Mouse (Mus musculus): ENCODE data around the gene Rap1gap.

GRCm38 (mm10) chr4:137671711-137672500, 7.4 kb downstream of the Rap1gap start:
- TF ChIP-seq POLR2A (IDR thresholded peaks at IDR 0.05; ENCODE audit: insufficient read depth, low read length) (no peak), CTCF (IDR thresholded peaks at IDR 0.05; ENCODE audit: low read depth, low read length) (no peak)

All from ES-Bruce4 (cell line).